Mouse (Mus musculus) thymus, adult 18-20 months (tissue): Measurements from ENCODE around the gene Dhx37.

Experiments
- DNase-seq, 2 experiments: peaks; one replicate each; pipeline ENCODE4 v3.0.0; 2022; ENCODE audit warnings: mixed read lengths in 2 of 2

Dhx37 gene

GRCm38 (mm10) chr5:125433793-125434337 is at the start of gene Dhx37:
Gene Dhx37 (minus strand): TSS chr5:125434121.
- DNase-seq = peak; percentile 84 to 88

- DNase-seq = no peak
Measured at GRCm38 (mm10) chr5:125482474-125482873, 48.6 kb upstream of the Dhx37 start.

- DNase-seq = no peak
Measured at GRCm38 (mm10) chr5:125480434-125481231, 46.7 kb upstream of the Dhx37 start.

GRCm38 (mm10) chr5:125479376-125479775 is 45.5 kb upstream of the Dhx37 start:
- DNase-seq = no peak

GRCm38 (mm10) chr5:125478037-125478436 is 44.1 kb upstream of the Dhx37 start:
- no peak for DNase-seq

GRCm38 (mm10) chr5:125477533-125477932 is 43.6 kb upstream of the Dhx37 start:
- DNase-seq = no peak

GRCm38 (mm10) chr5:125476799-125477198 is 42.9 kb upstream of the Dhx37 start:
- no peak for DNase-seq

- DNase-seq = peak in 1 of 2 experiments; percentile 19
Measured at GRCm38 (mm10) chr5:125476286-125476625, 42.3 kb upstream of the Dhx37 start.

- DNase-seq = peak; percentile 94 to 95
Measured at GRCm38 (mm10) chr5:125475601-125476285, 41.8 kb upstream of the Dhx37 start, which contains the start of gene Aacs. Gene Aacs (plus strand): TSS chr5:125475814.

- DNase-seq = no peak
Measured at GRCm38 (mm10) chr5:125475030-125475429, 41.1 kb upstream of the Dhx37 start.

GRCm38 (mm10) chr5:125472796-125473475 is 39.0 kb upstream of the Dhx37 start:
- DNase-seq = no peak

- no peak for DNase-seq
Measured at GRCm38 (mm10) chr5:125470713-125471112, 36.8 kb upstream of the Dhx37 start.

GRCm38 (mm10) chr5:125467261-125467660 is 33.3 kb upstream of the Dhx37 start:
- DNase-seq = no peak

GRCm38 (mm10) chr5:125466483-125466882 is 32.6 kb upstream of the Dhx37 start:
- DNase-seq = no peak

- peak; percentile 96 to 97 for DNase-seq
Measured at GRCm38 (mm10) chr5:125465701-125466106, 31.8 kb upstream of the Dhx37 start.

- DNase-seq = no peak
Measured at GRCm38 (mm10) chr5:125465192-125465591, 31.3 kb upstream of the Dhx37 start.

- peak; percentile 41 to 44 for DNase-seq
Measured at GRCm38 (mm10) chr5:125461868-125462445, 28.0 kb upstream of the Dhx37 start.

- no peak for DNase-seq
Measured at GRCm38 (mm10) chr5:125460574-125460973, 26.7 kb upstream of the Dhx37 start.

- DNase-seq = no peak
Measured at GRCm38 (mm10) chr5:125457538-125457937, 23.6 kb upstream of the Dhx37 start.

GRCm38 (mm10) chr5:125456100-125456499 is 22.2 kb upstream of the Dhx37 start:
- no peak for DNase-seq

- no peak for DNase-seq
Measured at GRCm38 (mm10) chr5:125452573-125452972, 18.7 kb upstream of the Dhx37 start.

- no peak for DNase-seq
Measured at GRCm38 (mm10) chr5:125449306-125449705, 15.4 kb upstream of the Dhx37 start.

GRCm38 (mm10) chr5:125448631-125449030 is 14.7 kb upstream of the Dhx37 start:
- DNase-seq = no peak
